Mouse (Mus musculus) left cerebral cortex, adult 9 months (tissue): ENCODE data around the gene Atp6v1c2.
A peak's percentile ranks its signal among the peaks of the same experiment; 100 is the strongest.

Source experiments
- DNase-seq, 2 experiments: peaks; one replicate each; pipeline ENCODE4 v3.0.0; 2022; ENCODE audit warnings: low spot score in 2 of 2

Gene Atp6v1c2

DNA sequence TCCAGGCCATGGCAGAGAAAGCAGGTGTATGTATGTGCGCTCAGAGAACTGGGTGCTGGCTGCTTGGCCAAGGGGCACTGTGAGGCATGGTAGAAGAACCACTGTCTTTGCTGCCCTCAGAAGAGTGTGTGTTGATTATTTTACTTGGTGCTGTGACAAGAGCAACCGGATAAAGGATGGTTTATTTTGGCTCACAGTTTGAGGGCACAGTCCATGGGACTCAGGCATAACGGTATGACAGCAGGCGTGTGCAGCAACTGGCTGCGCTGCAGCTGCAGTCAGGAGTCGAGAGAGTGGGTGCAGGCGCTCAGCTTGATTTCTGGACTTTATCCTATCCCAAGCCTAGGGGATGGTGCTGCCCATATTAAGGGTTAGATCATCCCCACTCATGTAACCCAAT, 70.7 kb downstream of the Atp6v1c2 start:
- DNase-seq = no peak

DNA sequence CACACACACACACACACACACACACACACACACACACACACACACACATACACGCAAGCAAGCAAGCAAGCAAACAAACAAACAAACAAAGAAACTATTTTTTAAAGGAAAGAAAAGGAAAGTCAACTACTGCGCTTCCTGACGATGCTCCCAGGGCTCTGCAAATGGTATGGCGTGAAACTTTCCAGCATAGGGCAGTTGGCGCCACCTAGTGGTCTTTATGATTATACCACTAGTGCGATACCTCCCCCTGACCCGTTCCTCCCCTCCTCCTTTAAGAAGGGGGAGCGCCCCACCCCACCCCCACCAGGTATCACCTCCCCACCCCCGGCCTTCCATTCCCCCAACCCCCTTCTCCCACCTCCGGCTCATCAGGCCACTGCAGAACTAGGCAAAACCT, 72.3 kb downstream of the Atp6v1c2 start:
- peak in 1 of 2 experiments; percentile 73 for DNase-seq

DNA sequence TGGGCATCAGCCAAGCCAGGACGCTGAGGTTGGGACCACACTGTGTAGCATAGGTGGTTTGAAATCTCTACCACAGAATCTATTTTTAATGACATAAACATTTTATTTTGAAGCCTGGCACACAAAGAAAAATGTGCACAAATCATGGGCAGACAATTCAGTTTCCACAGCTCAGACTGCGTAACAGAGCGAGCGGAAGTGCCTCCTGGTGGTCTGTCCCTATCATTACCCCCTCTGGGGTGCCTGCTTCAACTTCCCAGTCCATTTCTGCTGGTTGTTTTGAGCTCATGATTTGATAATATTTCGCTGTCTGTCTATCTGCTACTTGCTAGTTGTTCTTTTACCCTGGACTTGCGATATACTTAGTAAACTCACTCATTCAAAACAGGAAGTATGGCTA, 73.6 kb downstream of the Atp6v1c2 start:
- no peak for DNase-seq

DNA sequence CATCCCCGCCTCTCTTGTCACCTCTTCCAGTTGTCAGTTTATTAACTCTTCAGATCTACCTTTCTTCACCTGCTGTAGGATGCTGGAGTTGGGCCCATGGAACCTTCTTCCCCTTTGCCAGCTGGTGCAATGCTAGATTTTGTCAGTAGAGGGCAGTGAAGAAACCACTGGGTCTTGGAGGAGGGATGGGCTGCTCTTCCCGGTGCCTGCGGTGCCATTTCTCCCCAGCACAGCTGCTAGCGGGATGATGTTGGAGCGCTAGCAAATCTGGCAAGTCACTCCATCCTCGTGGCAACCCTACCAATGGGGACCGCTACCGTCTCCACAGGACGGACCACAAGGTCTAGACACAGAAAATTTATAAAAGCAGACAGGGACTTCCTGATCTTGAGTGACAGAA, 76.1 kb downstream of the Atp6v1c2 start:
- peak in 1 of 2 experiments; percentile 80 for DNase-seq

GRCm38 (mm10) chr12:17250962-17251361, 78.2 kb downstream of the Atp6v1c2 start:
- DNase-seq = no peak

DNA sequence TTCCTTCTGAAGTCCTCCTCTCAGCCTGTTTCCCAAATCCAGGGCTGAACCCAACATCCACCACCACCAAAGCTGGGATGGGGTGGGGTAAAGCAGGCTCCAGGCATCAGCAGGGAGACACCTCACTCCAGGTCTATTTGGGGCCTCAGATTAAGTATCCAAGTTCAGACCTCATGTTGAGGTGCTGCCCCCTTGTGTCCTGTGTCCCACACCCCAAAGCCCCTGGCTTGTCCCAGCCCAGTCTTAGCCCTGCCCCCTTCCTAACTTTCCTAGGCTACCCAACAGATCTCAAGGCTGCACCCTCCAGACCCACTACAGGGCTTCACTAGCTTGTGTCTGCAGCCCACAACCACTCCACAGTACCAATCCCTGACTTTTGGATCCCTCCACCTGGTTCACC, 87.1 kb downstream of the Atp6v1c2 start:
- no peak for DNase-seq

DNA sequence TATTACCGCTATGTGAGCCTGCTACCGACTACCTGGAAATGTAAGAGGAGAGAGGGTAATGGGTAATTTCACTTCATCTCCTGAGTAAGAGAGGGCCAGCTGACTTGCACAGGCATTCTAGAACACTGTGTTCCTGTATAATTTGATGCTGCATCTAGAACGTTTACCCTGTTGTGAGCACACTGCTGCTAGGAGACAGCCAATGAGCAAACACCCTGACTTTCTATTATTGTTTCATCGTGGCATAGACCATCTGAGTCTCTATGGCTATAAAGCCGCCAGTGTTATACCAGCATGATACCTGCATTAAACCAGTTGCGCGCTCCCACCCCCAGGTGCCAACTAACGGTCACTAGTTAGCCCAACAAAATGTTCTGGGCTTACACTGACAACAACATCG, 87.5 kb downstream of the Atp6v1c2 start:
- peak in 1 of 2 experiments; percentile 51 for DNase-seq

GRCm38 (mm10) chr12:17241016-17241415, 88.1 kb downstream of the Atp6v1c2 start:
- no peak for DNase-seq

DNA sequence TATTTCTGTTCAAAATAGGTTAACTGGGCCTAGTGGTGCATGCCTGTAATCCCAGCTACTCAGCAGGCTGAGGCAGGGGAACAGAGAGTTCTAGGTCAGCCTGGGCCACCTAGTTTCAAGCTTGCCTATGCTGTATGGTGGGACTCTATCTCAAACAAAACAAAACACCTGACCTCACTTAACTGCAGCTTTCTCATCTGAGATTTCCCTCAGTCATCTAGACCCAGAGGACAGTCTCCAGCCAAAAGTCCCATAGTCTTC, 89.8 kb downstream of the Atp6v1c2 start:
- DNase-seq = no peak

- no peak for DNase-seq
These were observed 90.4 kb downstream of the Atp6v1c2 start for GRCm38 (mm10) chr12:17238588-17239427.

GRCm38 (mm10) chr12:17235535-17236313, 93.4 kb downstream of the Atp6v1c2 start:
- DNase-seq = no peak
